Mouse (Mus musculus) kidney, adult 11 months (tissue): ENCODE measurements around the gene Dnase1l3.

Experiments used
- DNase-seq: peaks from one replicate; pipeline ENCODE4 v3.0.0; 2022

Dnase1l3 gene

DNA sequence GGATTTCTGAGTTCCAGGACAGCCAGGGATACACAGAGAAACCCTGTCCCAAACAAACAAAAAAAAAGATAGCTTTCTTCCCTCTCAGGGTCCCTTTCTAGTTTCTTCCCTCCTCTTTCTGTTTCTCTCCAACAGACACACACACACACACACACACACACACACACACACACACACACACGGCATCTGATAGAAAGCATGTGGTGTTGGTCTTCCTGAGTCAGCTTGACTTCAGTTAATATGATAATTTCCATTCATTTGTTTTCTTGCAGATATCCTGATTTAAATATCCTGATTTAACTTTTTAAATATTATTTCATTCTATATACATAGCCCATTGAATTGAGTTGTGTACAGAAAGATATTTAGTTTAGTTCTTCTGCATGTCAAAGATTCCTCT lies 66.0 kb downstream of the Dnase1l3 start:
- DNase-seq: no peak

DNA sequence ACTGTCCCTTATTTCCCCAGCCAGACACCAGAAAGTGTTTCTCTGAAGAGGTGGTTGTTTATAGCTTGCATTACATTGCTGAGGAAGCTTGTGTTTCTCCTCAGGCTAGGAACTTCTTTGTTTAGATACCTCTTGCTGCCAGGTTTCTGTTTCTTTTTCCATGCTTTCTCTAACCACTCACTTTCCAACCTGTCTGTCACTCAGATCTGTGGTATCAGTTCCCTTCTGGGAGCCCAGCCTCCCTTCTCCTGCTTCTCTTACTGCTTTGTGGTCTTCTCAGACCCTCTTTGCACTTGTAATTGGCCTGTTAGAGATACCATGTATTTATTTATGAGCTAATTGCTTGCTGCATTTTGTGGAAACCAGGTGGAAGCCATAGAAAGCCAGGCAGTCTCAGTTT lies 70.7 kb downstream of the Dnase1l3 start:
- no peak for DNase-seq

DNA sequence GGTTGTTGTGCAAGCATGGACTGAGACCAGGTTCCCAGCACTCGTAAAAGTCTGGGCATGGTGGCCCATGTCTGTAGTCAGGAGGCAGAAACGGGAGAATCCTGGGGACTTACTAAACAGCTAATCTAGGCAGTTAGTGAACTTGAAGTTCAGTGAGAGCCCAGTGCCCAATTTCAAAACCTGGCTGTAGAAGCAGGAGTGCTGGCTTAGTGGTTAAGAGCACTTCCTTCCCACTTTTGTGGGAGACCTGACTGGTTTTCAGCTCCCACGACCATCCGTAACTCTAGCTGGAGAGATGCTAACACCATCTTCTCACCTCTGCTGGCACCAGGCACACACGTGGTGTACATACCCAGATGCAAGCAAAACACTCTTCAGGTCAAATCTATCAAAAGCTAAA lies 72.9 kb downstream of the Dnase1l3 start:
- DNase-seq: no peak

DNA sequence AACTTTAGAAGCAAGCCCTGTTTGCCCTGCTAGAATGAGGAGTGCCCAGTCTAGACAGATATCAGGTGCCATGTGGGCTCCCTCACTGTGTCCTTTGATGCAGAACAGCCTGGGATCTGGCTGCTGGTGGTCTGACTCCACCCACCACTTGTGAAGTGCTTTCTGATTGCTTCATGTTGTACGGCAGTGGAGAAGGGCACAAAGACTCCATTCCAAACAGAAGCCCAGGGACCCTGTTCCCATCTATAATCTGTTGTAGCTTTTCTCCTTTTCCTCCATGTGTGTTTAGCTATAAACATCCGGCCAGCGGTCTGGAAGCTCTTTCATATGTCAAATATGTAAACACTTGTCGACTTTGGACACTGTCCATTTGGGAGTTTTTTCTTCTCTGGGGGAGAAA lies 74.5 kb downstream of the Dnase1l3 start:
- DNase-seq: no peak

DNA sequence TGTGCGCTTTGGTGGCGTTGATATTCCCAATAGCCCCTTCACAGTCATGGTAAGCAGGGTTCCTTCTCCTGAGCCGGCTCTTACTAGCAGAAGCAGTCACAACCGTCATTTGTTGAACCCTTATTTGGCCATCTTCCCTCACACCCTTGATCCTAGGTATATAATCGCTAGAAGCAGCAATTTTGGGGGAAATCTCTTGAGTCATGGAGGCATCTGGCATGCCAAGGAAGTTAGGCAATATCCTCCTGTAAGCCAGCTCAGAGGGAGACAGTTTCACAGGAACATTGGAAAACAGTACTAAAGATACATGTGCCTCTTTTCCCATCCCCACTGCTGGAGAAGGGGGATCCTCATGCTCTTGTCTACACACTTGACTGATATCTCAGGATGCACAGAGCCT lies 75.1 kb downstream of the Dnase1l3 start:
- no peak for DNase-seq

DNA sequence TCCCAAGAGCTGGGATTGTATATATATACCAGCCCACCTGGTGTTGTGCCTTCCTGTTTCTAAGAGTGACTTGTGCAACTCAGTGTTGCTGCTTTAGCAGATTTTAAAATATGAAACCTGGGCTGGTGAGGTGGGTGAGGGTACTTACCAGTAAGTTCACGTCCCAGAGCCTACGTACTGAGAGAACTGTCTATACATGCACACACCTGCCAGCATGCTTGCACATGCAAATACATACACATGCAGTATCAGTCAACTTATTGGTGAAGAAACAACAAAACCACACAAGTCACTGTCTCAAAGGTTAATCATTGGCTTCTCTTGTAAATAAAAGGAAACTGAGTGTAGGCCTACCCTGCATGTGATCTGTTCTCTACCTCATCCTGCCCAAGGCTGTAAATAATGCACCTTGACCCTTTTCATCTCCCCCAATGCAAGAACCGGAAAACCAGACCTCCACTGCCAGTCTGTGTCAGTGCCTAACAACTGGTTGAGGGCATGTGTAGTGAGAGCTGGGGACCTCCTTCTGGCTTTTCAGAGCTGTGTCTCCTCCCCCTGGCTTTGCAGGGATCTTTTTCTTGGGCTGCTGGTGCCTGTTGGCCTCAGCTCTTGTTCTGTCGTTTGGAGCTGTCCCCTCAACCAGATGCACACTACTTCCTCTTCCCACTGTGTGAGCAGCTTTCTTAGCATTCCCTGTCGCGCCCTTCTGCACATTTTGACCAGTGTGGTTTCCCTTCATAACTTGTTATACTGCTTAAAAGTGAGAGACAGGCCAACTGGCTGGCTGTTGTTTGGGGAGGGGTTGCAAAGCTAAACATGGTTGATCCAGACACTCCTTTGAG lies 76.0 kb downstream of the Dnase1l3 start:
- DNase-seq: no peak
